In genomic region chr7:120843037-120843621, GRCm38 (mm10) we compare ENCODE assay signal across 7 mouse cellular contexts. TPM values are rescaled to one million over a fixed set of nuclear protein-coding genes. Genes with fewer than 3 reads are reported as not detected.
A peak's percentile ranks its signal among the peaks of the same experiment; 100 is the strongest.
DNase-seq lines count a peak whose midpoint lies in the region; ATAC-seq and TF ChIP-seq lines count a peak whose summit lies in the region.

No protein-coding gene starts in this region.

- H3K27me3 ChIP-seq in intestine, postnatal 0 days (replicated peaks; ENCODE audit: control insufficient read depth, insufficient read depth, low read length): no peaks in the 10 kb centered on the region
- H3K27me3 ChIP-seq in midbrain, embryonic 11.5 days (ENCODE audit: control insufficient read depth, insufficient read depth, low read length): no peaks in the 10 kb centered on the region

- under 1% methylated on average over 40 of the region's 40 CpGs for WGBS in intestine, postnatal 0 days
- 0% methylated on average over 40 of the region's 40 CpGs for WGBS in midbrain, embryonic 11.5 days

- no peak for TF ChIP-seq CTCF in intestine, postnatal 0 days (IDR thresholded peaks at IDR 0.05; ENCODE audit: low read depth)

- peak overlapping the region; percentile 93 for H3K4me2 ChIP-seq in intestine, postnatal 0 days (replicated peaks; ENCODE audit: low read depth)
- H3K4me2 ChIP-seq in midbrain, embryonic 11.5 days: peak overlapping the region; percentile 90

- intact Hi-C loops in left cerebral cortex, postnatal 4 days (cut with DNase I): no loop called here

- no peaks in the 10 kb centered on the region; the same call in 1 of the 2 replicates for H3K4me1 ChIP-seq in intestine, postnatal 0 days (replicated peaks; ENCODE audit: control insufficient read depth, insufficient read depth, low read length)
- peaks cover 14% of the 10 kb centered on the region for H3K4me1 ChIP-seq in midbrain, embryonic 11.5 days (ENCODE audit: control insufficient read depth, insufficient read depth, low read length)

- peaks cover 9% of the 10 kb centered on the region; the same call in 1 of the 2 replicates for H3K36me3 ChIP-seq in intestine, postnatal 0 days (ENCODE audit: control insufficient read depth, insufficient read depth)
- no peaks in the 10 kb centered on the region for H3K36me3 ChIP-seq in midbrain, embryonic 11.5 days (ENCODE audit: control insufficient read depth, insufficient read depth, low read length)

- peak overlapping the region; percentile 93 for H3K27ac ChIP-seq in intestine, postnatal 0 days (ENCODE audit: low read depth, low read length)
- H3K27ac ChIP-seq in midbrain, embryonic 11.5 days (ENCODE audit: low read depth, low read length): peak overlapping the region; percentile 80

- DNase-seq in adrenal gland, adult 8-10 months: peak; percentile 75
- DNase-seq in embryo, embryonic 9.5 days (ENCODE audit: extremely low spot score): peak; percentile 82
- DNase-seq in gastrocnemius, postnatal 4 days (ENCODE audit: low spot score in 2 of 2): peak; percentile 74 to 92
- peak; percentile 96 for DNase-seq in left cerebral cortex, postnatal 4 days
- DNase-seq in midbrain, embryonic 11.5 days (ENCODE audit: low spot score, missing footprints): peak; percentile 98
- peak; percentile 70 for DNase-seq in spleen, adult 12 weeks (ENCODE audit: low spot score)

- peak overlapping the region; percentile 89 for H3K4me3 ChIP-seq in intestine, postnatal 0 days (ENCODE audit: low read depth, low read length)
- H3K4me3 ChIP-seq in midbrain, embryonic 11.5 days (ENCODE audit: low read depth, low read length): peak overlapping the region; percentile 68

- ATAC-seq in intestine, postnatal 0 days: peak; percentile 53
- ATAC-seq in midbrain, embryonic 11.5 days (ENCODE audit: low FRiP score): peak; percentile 67

- H3K9ac ChIP-seq in intestine, postnatal 0 days (ENCODE audit: low read depth, low read length): peak overlapping the region; percentile 77
- H3K9ac ChIP-seq in midbrain, embryonic 11.5 days (ENCODE audit: low read length): peak overlapping the region; percentile 93

- no peaks in the 10 kb centered on the region for H3K9me3 ChIP-seq in intestine, postnatal 0 days (ENCODE audit: control insufficient read depth)
- H3K9me3 ChIP-seq in midbrain, embryonic 11.5 days (ENCODE audit: control insufficient read depth, low read length): no peaks in the 10 kb centered on the region

RNA-seq across cellular contexts. Expression of gene Eef2k, which starts 0.5 kb away (rescaled TPM):
- 10 to 100 TPM; 27.2 to 51.2 (median 40.8) TPM for total RNA-seq in adrenal gland, adult 8-10 months (2022)
- 10 to 100 TPM; 77.1 TPM for total RNA-seq in gastrocnemius, postnatal 4 days (2021)
- polyA plus RNA-seq in intestine, postnatal 0 days (2015; fragmentation: Nextera tagmentation; extraction: Ambion mirVana): 14.1 and 14.2 TPM in 2 replicates
- total RNA-seq in left cerebral cortex, postnatal 4 days (2021): 10 to 100 TPM; 74.3 to 74.6 TPM
- polyA plus RNA-seq in midbrain, embryonic 11.5 days (2014; fragmentation: Nextera tagmentation; extraction: Ambion mirVana): 9.9 and 10.5 TPM in 2 replicates

RNA-seq across cellular contexts. Expression of gene Gm5737, which starts 31.0 kb away (rescaled TPM):
- total RNA-seq in adrenal gland, adult 8-10 months (2022): not detected
- under 1 TPM in 1 of 2 experiments, not detected in 1; 0.54 TPM for total RNA-seq in gastrocnemius, postnatal 4 days (2021)
- polyA plus RNA-seq in intestine, postnatal 0 days (2015; fragmentation: Nextera tagmentation; extraction: Ambion mirVana): not detected in 2 replicates
- under 1 TPM; 0.28 to 0.40 TPM for total RNA-seq in left cerebral cortex, postnatal 4 days (2021)
- not detected in 2 replicates for polyA plus RNA-seq in midbrain, embryonic 11.5 days (2014; fragmentation: Nextera tagmentation; extraction: Ambion mirVana)

Comparison
In these comparisons a context has a peak if more than half of its experiments do, and no peak if none do; other contexts are left out.
1. Peak in every context shown above with its lines: DNase-seq, ATAC-seq, H3K4me3 ChIP-seq and H3K27ac ChIP-seq.